Mouse (Mus musculus): ENCODE results near the gene Tle3. TPM values are rescaled to one million over a fixed set of nuclear protein-coding genes. Genes with fewer than 3 reads are reported as not detected.
A peak's percentile ranks its signal among the peaks of the same experiment; 100 is the strongest.

Gene Tle3
- polyA plus RNA-seq, 1 experiment from 2014 or later = 25.5 TPM

- no peak; the same call in 1 of the 2 replicates for ATAC-seq (ENCODE audit: low read depth)
- peak overlapping the region; percentile 28 for H3K9ac ChIP-seq (ENCODE audit: low read depth, low read length)
- peak overlapping the region; percentile 95 for H3K4me2 ChIP-seq (ENCODE audit: low read depth, low read length)
- peaks cover 37% of the 10 kb centered on the region; the same call in 1 of the 2 replicates for H3K36me3 ChIP-seq (ENCODE audit: control insufficient read depth, insufficient read depth, low read length)
- no peaks in the 10 kb centered on the region for H3K27me3 ChIP-seq (replicated peaks; ENCODE audit: control insufficient read depth, insufficient read depth, low read length)
- no peaks in the 10 kb centered on the region for H3K9me3 ChIP-seq (ENCODE audit: control insufficient read depth, low read length)
- H3K27ac ChIP-seq (replicated peaks; ENCODE audit: low read depth, low read length) = 0 out of 2 replicates have a peak overlapping the region, but pooled peaks have one; percentile 22
- H3K4me1 ChIP-seq (ENCODE audit: control insufficient read depth, insufficient read depth, low read length) = peaks cover 66% of the 10 kb centered on the region
- DNase-seq (ENCODE audit: low spot score) = peak; percentile 84
- H3K4me3 ChIP-seq (ENCODE audit: low read depth, low read length) = peak overlapping the region; percentile 86
- 36% methylated on average over 11 of the region's 11 CpGs for WGBS
Measured at GRCm38 (mm10) chr9:61375802-61376561, 3.8 kb downstream of the Tle3 start.

GRCm38 (mm10) chr9:61376650-61377049 is 4.5 kb downstream of the Tle3 start:
- WGBS = 25% methylated on average over 3 of the region's 3 CpGs
- H3K4me3 ChIP-seq (ENCODE audit: low read depth, low read length) = peak overlapping the region; percentile 86

GRCm38 (mm10) chr9:61377706-61378479 is 5.7 kb downstream of the Tle3 start:
- 30% methylated on average over 9 of the region's 9 CpGs for WGBS
- Histone ChIP-seq H3K27ac (replicated peaks; ENCODE audit: low read depth, low read length) (no peak overlapping the region), H3K4me2 (ENCODE audit: low read depth, low read length) (peak overlapping the region; percentile 95), H3K4me3 (ENCODE audit: low read depth, low read length) (peak overlapping the region; percentile 86; the same call in 1 of the 2 replicates), H3K9me3 (ENCODE audit: control insufficient read depth, low read length) (no peaks in the 10 kb centered on the region), H3K27me3 (replicated peaks; ENCODE audit: control insufficient read depth, insufficient read depth, low read length) (no peaks in the 10 kb centered on the region), H3K36me3 (ENCODE audit: control insufficient read depth, insufficient read depth, low read length) (peaks cover 56% of the 10 kb centered on the region), H3K9ac (ENCODE audit: low read depth, low read length) (no peak overlapping the region), H3K4me1 (ENCODE audit: control insufficient read depth, insufficient read depth, low read length) (peaks cover 62% of the 10 kb centered on the region)
- peak; percentile 72 for DNase-seq (ENCODE audit: low spot score)
- no peak for ATAC-seq (ENCODE audit: low read depth)

More at GRCm38 (mm10) chr9:61376650-61377049, 4.5 kb downstream of the Tle3 start:
- H3K4me1 ChIP-seq (ENCODE audit: control insufficient read depth, insufficient read depth, low read length) = peaks cover 60% of the 10 kb centered on the region
- no peaks in the 10 kb centered on the region for H3K27me3 ChIP-seq (replicated peaks; ENCODE audit: control insufficient read depth, insufficient read depth, low read length)
- no peak overlapping the region for H3K27ac ChIP-seq (replicated peaks; ENCODE audit: low read depth, low read length)
- ATAC-seq (ENCODE audit: low read depth) = no peak
- DNase-seq (ENCODE audit: low spot score) = peak; percentile 45
- no peak overlapping the region for H3K9ac ChIP-seq (ENCODE audit: low read depth, low read length)
- peaks cover 44% of the 10 kb centered on the region for H3K36me3 ChIP-seq (ENCODE audit: control insufficient read depth, insufficient read depth, low read length)
- H3K9me3 ChIP-seq (ENCODE audit: control insufficient read depth, low read length) = no peaks in the 10 kb centered on the region
- peak overlapping the region; percentile 95 for H3K4me2 ChIP-seq (ENCODE audit: low read depth, low read length)

GRCm38 (mm10) chr9:61378516-61378915 is 6.3 kb downstream of the Tle3 start:
- 45% methylated on average over 8 of the region's 8 CpGs for WGBS

GRCm38 (mm10) chr9:61379016-61379634 is 7.0 kb downstream of the Tle3 start:
- no peak for ATAC-seq (ENCODE audit: low read depth)
- Histone ChIP-seq H3K4me3 (ENCODE audit: low read depth, low read length) (no peak overlapping the region), H3K36me3 (ENCODE audit: control insufficient read depth, insufficient read depth, low read length) (peaks cover 61% of the 10 kb centered on the region)

More at GRCm38 (mm10) chr9:61378516-61378915, 6.3 kb downstream of the Tle3 start:
- H3K36me3 ChIP-seq (ENCODE audit: control insufficient read depth, insufficient read depth, low read length) = peaks cover 58% of the 10 kb centered on the region
- no peak overlapping the region for H3K27ac ChIP-seq (replicated peaks; ENCODE audit: low read depth, low read length)
- DNase-seq (ENCODE audit: low spot score) (peak; percentile 36), ATAC-seq (ENCODE audit: low read depth) (no peak)
- no peak overlapping the region for H3K9ac ChIP-seq (ENCODE audit: low read depth, low read length)
- H3K27me3 ChIP-seq (replicated peaks; ENCODE audit: control insufficient read depth, insufficient read depth, low read length) = no peaks in the 10 kb centered on the region
- H3K4me1 ChIP-seq (ENCODE audit: control insufficient read depth, insufficient read depth, low read length) = peaks cover 68% of the 10 kb centered on the region
- H3K4me2 ChIP-seq (ENCODE audit: low read depth, low read length) = peak overlapping the region; percentile 95
- H3K9me3 ChIP-seq (ENCODE audit: control insufficient read depth, low read length) = no peaks in the 10 kb centered on the region
- H3K4me3 ChIP-seq (ENCODE audit: low read depth, low read length) = no peak overlapping the region

GRCm38 (mm10) chr9:61380258-61381062 is 8.3 kb downstream of the Tle3 start:
- H3K9me3 ChIP-seq (ENCODE audit: control insufficient read depth, low read length) = no peaks in the 10 kb centered on the region
- WGBS = 30% methylated on average over 18 of the region's 18 CpGs
- DNase-seq (ENCODE audit: low spot score) (peak; percentile 91), ATAC-seq (ENCODE audit: low read depth) (peak; percentile 65)
- no peak overlapping the region for H3K9ac ChIP-seq (ENCODE audit: low read depth, low read length)
- H3K27me3 ChIP-seq (replicated peaks; ENCODE audit: control insufficient read depth, insufficient read depth, low read length) = no peaks in the 10 kb centered on the region
- H3K4me3 ChIP-seq (ENCODE audit: low read depth, low read length) = no peak overlapping the region
- H3K36me3 ChIP-seq (ENCODE audit: control insufficient read depth, insufficient read depth, low read length) = peaks cover 64% of the 10 kb centered on the region
- peaks cover 81% of the 10 kb centered on the region for H3K4me1 ChIP-seq (ENCODE audit: control insufficient read depth, insufficient read depth, low read length)
- H3K4me2 ChIP-seq (ENCODE audit: low read depth, low read length) = peak overlapping the region; percentile 8
- H3K27ac ChIP-seq (replicated peaks; ENCODE audit: low read depth, low read length) = no peak overlapping the region

More at GRCm38 (mm10) chr9:61379016-61379634, 7.0 kb downstream of the Tle3 start:
- peak overlapping the region; percentile 95 for H3K4me2 ChIP-seq (ENCODE audit: low read depth, low read length)
- 67% methylated on average over 11 of the region's 11 CpGs for WGBS
- H3K27me3 ChIP-seq (replicated peaks; ENCODE audit: control insufficient read depth, insufficient read depth, low read length) = no peaks in the 10 kb centered on the region
- H3K9me3 ChIP-seq (ENCODE audit: control insufficient read depth, low read length) = no peaks in the 10 kb centered on the region
- no peak for DNase-seq (ENCODE audit: low spot score)
- H3K4me1 ChIP-seq (ENCODE audit: control insufficient read depth, insufficient read depth, low read length) = peaks cover 74% of the 10 kb centered on the region
- no peak overlapping the region for H3K9ac ChIP-seq (ENCODE audit: low read depth, low read length)
- no peak overlapping the region for H3K27ac ChIP-seq (replicated peaks; ENCODE audit: low read depth, low read length)

GRCm38 (mm10) chr9:61381063-61381408 is 8.9 kb downstream of the Tle3 start:
- 49% methylated on average over 2 of the region's 2 CpGs for WGBS
- ATAC-seq (ENCODE audit: low read depth) = no peak
- Histone ChIP-seq H3K27me3 (replicated peaks; ENCODE audit: control insufficient read depth, insufficient read depth, low read length) (no peaks in the 10 kb centered on the region), H3K27ac (replicated peaks; ENCODE audit: low read depth, low read length) (no peak overlapping the region), H3K4me3 (ENCODE audit: low read depth, low read length) (no peak overlapping the region), H3K9ac (ENCODE audit: low read depth, low read length) (no peak overlapping the region), H3K4me1 (ENCODE audit: control insufficient read depth, insufficient read depth, low read length) (peaks cover 81% of the 10 kb centered on the region), H3K4me2 (ENCODE audit: low read depth, low read length) (no peak overlapping the region), H3K36me3 (ENCODE audit: control insufficient read depth, insufficient read depth, low read length) (peaks cover 59% of the 10 kb centered on the region), H3K9me3 (ENCODE audit: control insufficient read depth, low read length) (no peaks in the 10 kb centered on the region)
- DNase-seq (ENCODE audit: low spot score) = no peak

- ATAC-seq (ENCODE audit: low read depth) (no peak), DNase-seq (ENCODE audit: low spot score) (no peak)
- Histone ChIP-seq H3K27me3 (replicated peaks; ENCODE audit: control insufficient read depth, insufficient read depth, low read length) (no peaks in the 10 kb centered on the region), H3K4me1 (ENCODE audit: control insufficient read depth, insufficient read depth, low read length) (peaks cover 77% of the 10 kb centered on the region), H3K4me3 (ENCODE audit: low read depth, low read length) (no peak overlapping the region), H3K9ac (ENCODE audit: low read depth, low read length) (no peak overlapping the region), H3K9me3 (ENCODE audit: control insufficient read depth, low read length) (no peaks in the 10 kb centered on the region), H3K36me3 (ENCODE audit: control insufficient read depth, insufficient read depth, low read length) (peaks cover 57% of the 10 kb centered on the region), H3K4me2 (ENCODE audit: low read depth, low read length) (no peak overlapping the region), H3K27ac (replicated peaks; ENCODE audit: low read depth, low read length) (no peak overlapping the region)
- 83% methylated on average over 3 of the region's 3 CpGs for WGBS
Measured at GRCm38 (mm10) chr9:61381445-61381844, 9.3 kb downstream of the Tle3 start.

Data from embryonic facial prominence, embryonic 14.5 days (tissue).